Mouse (Mus musculus) erythroblast, embryonic 14.5 days (primary cell): Measurements from ENCODE around the gene Elfn1.

ENCODE experiments used
- GATA1 ChIP-seq: IDR thresholded peaks from 2 replicates; pipeline ENCODE4 v1.6.1; 2012; ENCODE audit warnings: low read length, inconsistent platforms, mixed read lengths
- TAL1 ChIP-seq: IDR thresholded peaks from 3 replicates; pipeline ENCODE4 v1.6.1; 2012; ENCODE audit warnings: low read length, inconsistent platforms, mixed read lengths

GRCm38 (mm10) chr5:139948552-139948951 is 40.8 kb downstream of the Elfn1 start:
- TF ChIP-seq GATA1 (no peak), TAL1 (no peak)
